Mouse (Mus musculus): Measurements from ENCODE around the gene Slc12a9. TPM values are rescaled to one million over a fixed set of nuclear protein-coding genes. Genes with fewer than 3 reads are reported as not detected.

Gene Slc12a9
- polyA plus RNA-seq, 1 experiment from 2014 or later = 16.0 TPM

DNA sequence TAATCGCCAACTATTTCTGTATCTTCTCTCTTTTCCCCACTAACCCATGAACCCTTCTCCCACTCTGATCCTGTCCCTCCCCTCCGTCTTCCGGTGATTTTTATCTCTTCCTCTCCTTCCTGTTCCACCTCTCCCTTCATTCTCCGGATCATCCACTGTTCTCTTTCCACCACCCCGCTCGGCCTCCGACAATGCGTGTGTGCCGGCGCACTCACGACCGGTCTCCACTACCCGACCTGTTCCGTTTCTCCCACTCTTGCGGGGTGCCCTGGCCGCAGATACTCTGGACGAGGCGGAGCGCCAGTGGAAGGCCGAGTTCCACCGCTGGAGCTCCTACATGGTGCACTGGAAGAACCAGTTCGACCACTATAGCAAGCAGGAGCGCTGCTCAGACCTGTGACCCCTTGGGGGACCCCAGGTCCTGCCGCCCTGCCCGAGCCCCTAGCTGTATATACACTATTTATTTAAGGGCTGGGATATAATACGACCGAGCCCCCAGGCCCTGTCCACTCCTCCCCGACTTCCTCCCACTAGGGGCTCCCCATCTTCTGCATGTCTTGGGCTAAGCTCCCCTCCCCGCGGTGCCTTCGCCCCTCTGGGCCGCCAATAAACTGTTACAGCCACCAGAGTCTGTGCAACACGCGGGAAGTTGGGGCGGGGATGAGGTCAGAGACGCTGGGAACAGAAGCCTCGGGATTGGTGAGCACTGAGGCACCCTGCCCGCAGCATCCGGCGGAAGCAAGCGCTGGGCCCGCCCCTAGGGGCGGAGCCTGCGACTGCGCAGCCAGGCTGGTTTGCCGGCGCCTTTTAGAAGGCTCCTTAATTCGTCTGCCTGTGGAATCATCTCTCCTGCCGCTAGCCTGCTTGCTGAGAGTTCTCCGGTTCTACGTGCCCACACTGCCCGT lies 39.3 kb downstream of the Slc12a9 start, which contains the start of gene Ufsp1:
Ufsp1 (plus strand) TSS at position 791 of the 905 bp plus-strand sequence.
- Histone ChIP-seq H3K4me2 (replicated peaks) (peak within 1 kb of the TSS; percentile 99), H3K27me3 (peaks cover 37% of the 10 kb centered on the region), H3K9ac (peak within 1 kb of the TSS; percentile 78), H3K9me3 (no peaks in the 10 kb centered on the region), H3K27ac (peak within 1 kb of the TSS; percentile 89), H3K4me1 (peaks cover 20% of the 10 kb centered on the region), H3K4me3 (peak within 1 kb of the TSS; percentile 44), H3K36me3 (peaks cover 41% of the 10 kb centered on the region)
- under 1% methylated on average over 52 of the region's 52 CpGs for WGBS
- peak; percentile 92 for ATAC-seq (ENCODE audit: insufficient number of reproducible peaks, insufficient read depth, low FRiP score, low TSS enrichment)

DNA sequence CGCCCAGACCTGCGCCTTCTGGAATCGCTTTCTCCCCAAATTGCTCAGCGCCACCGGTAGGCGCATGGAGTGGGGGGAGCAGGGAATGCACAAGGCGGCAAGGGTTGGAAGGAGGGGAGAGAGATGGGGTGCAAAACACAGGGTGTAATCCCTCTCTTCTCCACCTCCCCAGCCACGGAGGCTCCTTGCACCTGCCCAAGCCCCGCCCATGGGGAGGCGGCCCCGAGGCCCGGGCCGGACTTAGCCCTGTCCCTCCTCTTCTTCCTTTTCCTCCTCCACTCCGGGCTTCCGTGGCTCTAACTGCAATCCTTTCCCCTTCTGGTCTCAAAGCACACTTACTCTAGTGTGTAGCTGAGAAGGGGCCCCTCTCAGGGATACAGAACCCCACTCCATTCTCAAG lies 40.1 kb downstream of the Slc12a9 start:
- H3K27ac ChIP-seq = peak overlapping the region; percentile 89; the same call in 1 of the 2 replicates
- peaks cover 45% of the 10 kb centered on the region for H3K27me3 ChIP-seq
- peak overlapping the region; percentile 48 for H3K9ac ChIP-seq
- no peaks in the 10 kb centered on the region for H3K9me3 ChIP-seq
- H3K36me3 ChIP-seq = peaks cover 33% of the 10 kb centered on the region
- H3K4me1 ChIP-seq = peaks cover 28% of the 10 kb centered on the region
- H3K4me3 ChIP-seq = peak overlapping the region; percentile 44
- ATAC-seq (ENCODE audit: insufficient number of reproducible peaks, insufficient read depth, low FRiP score, low TSS enrichment) = no peak
- peak overlapping the region; percentile 99 for H3K4me2 ChIP-seq (replicated peaks)
- WGBS = under 1% methylated on average over 14 of the region's 15 CpGs

DNA sequence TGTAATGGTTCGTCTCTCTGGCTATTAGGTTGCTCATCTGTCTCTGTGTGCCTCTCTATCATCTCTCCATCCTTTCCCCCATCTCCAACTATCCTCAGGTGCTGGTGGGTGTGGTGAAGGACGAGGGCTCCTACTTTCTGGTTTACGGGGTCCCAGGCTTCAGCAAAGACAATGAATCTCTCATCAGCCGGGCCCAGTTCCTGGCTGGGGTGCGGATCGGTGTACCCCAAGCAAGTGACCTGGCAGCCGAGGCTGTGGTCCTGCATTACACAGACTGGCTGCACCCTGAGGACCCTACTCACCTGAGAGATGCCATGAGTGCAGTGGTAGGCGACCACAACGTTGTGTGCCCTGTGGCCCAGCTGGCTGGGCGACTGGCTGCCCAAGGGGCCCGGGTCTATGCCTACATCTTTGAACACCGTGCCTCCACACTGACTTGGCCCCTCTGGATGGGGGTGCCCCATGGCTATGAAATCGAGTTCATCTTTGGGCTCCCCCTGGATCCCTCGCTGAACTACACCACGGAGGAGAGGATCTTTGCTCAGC lies 41.9 kb downstream of the Slc12a9 start:
- ATAC-seq (ENCODE audit: insufficient number of reproducible peaks, insufficient read depth, low FRiP score, low TSS enrichment) = no peak
- H3K27ac ChIP-seq = no peak overlapping the region
- H3K9me3 ChIP-seq = no peaks in the 10 kb centered on the region
- peaks cover 43% of the 10 kb centered on the region for H3K4me1 ChIP-seq
- peaks cover 60% of the 10 kb centered on the region for H3K27me3 ChIP-seq
- 76% methylated on average over 15 of the region's 15 CpGs for WGBS
- H3K4me2 ChIP-seq (replicated peaks) = no peak overlapping the region
- no peak overlapping the region for H3K4me3 ChIP-seq
- H3K36me3 ChIP-seq = peaks cover 14% of the 10 kb centered on the region
- H3K9ac ChIP-seq = no peak overlapping the region; the same call in 1 of the 2 replicates

- Histone ChIP-seq H3K27me3 (peaks cover 60% of the 10 kb centered on the region), H3K4me1 (peaks cover 43% of the 10 kb centered on the region), H3K9me3 (no peaks in the 10 kb centered on the region), H3K4me3 (no peak overlapping the region), H3K36me3 (peaks cover 7% of the 10 kb centered on the region), H3K9ac (no peak overlapping the region), H3K4me2 (replicated peaks) (no peak overlapping the region), H3K27ac (no peak overlapping the region)
- 25% methylated on average over 15 of the region's 15 CpGs for WGBS
- no peak for ATAC-seq (ENCODE audit: insufficient number of reproducible peaks, insufficient read depth, low FRiP score, low TSS enrichment)
Measured at GRCm38 (mm10) chr5:137290677-137291076, 42.7 kb downstream of the Slc12a9 start.

GRCm38 (mm10) chr5:137289591-137290365 lies 43.6 kb downstream of the Slc12a9 start:
- Histone ChIP-seq H3K9me3 (no peaks in the 10 kb centered on the region), H3K4me2 (replicated peaks) (peak overlapping the region; percentile 84), H3K36me3 (no peaks in the 10 kb centered on the region), H3K4me1 (peaks cover 36% of the 10 kb centered on the region), H3K4me3 (no peak overlapping the region), H3K9ac (no peak overlapping the region), H3K27me3 (peaks cover 60% of the 10 kb centered on the region), H3K27ac (no peak overlapping the region)
- WGBS = 53% methylated on average over 13 of the region's 13 CpGs
- ATAC-seq (ENCODE audit: insufficient number of reproducible peaks, insufficient read depth, low FRiP score, low TSS enrichment) = no peak

DNA sequence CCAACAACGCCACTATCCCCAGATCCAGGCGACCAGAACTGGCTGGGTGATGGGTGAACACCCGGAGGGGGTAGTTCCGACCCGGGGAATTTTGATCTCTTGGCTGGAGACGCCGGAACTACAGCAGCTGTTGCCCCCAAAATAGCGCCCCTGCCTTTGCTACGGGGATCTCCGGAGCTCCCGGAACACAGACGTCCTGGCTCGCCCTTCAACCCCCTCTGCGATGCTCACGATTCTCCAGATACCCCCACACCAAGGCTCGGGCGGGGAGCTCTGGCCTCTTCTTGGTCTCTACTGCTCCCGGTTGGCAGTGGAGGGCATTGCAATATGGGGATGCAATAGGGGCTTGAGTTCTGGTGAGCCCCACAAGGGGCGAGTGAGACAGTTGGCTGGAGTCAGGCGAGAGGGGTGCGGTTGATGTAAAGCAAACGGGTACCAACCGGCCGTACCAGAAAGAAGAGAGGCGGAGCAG lies 44.4 kb downstream of the Slc12a9 start:
- H3K4me3 ChIP-seq = peak overlapping the region; percentile 41
- H3K27me3 ChIP-seq = peaks cover 60% of the 10 kb centered on the region
- H3K4me1 ChIP-seq = peaks cover 34% of the 10 kb centered on the region
- no peaks in the 10 kb centered on the region for H3K9me3 ChIP-seq
- H3K36me3 ChIP-seq = no peaks in the 10 kb centered on the region
- ATAC-seq (ENCODE audit: insufficient number of reproducible peaks, insufficient read depth, low FRiP score, low TSS enrichment) = no peak
- H3K9ac ChIP-seq = peak overlapping the region; percentile 36; the same call in 1 of the 2 replicates
- peak overlapping the region; percentile 84 for H3K4me2 ChIP-seq (replicated peaks)
- H3K27ac ChIP-seq = 0 out of 2 replicates have a peak overlapping the region, but pooled peaks have one; percentile 36
- 2% methylated on average over 25 of the region's 25 CpGs for WGBS

- H3K4me3 ChIP-seq = peak overlapping the region; percentile 41
- H3K4me2 ChIP-seq (replicated peaks) = peak overlapping the region; percentile 84
- H3K9ac ChIP-seq = peak overlapping the region; percentile 36
- WGBS = under 1% methylated on average over 46 of the region's 65 CpGs
- H3K27ac ChIP-seq = 0 out of 2 replicates have a peak overlapping the region, but pooled peaks have one; percentile 9
- peaks cover 31% of the 10 kb centered on the region for H3K4me1 ChIP-seq
- H3K36me3 ChIP-seq = no peaks in the 10 kb centered on the region
- ATAC-seq (ENCODE audit: insufficient number of reproducible peaks, insufficient read depth, low FRiP score, low TSS enrichment) = no peak
- peaks cover 60% of the 10 kb centered on the region for H3K27me3 ChIP-seq
- no peaks in the 10 kb centered on the region for H3K9me3 ChIP-seq
Measured at GRCm38 (mm10) chr5:137287953-137288743, 45.2 kb downstream of the Slc12a9 start.

DNA sequence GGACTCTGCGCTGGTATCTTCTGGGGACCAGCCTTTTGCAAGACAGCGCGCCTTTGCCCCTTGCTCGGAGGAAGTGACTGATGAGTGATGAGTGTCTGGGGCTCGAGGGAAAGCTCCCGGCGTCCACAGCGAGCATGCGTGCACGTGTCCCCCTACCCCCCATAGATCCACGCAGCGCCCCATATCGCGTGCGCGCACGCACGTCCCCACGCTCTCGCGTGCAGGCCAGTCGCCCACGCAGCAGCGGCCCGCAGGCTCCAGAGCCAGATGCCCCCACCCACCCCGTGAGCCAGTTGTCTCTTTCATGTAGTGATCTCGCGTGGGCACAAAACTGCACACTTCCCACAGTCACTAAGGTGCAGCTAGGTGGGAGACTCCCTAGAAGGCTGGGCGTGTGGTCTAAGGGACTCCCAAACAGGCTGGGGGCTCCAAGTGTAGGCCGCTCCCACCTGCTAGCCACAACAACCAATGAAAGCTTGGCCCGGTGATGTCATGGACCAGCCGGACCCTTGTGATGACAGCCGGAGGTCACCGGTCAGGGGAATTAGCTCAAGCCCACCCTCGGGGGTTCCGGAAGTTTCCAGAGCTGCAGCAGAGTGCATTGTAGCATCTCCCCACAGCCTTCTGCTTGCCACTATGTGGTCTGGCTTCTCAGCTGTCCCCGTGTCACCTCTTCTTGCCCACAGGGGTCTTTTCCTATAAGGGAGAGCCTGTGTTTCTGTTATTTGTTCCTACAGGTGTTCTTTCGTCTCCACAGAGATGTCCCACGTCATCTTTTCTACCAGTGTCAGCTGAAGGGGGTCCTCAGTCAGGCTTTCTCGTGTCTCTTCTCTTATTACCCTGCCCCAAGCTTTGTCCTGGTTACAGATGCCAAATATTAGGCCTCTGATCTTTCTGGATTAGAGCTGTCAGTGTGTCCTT lies 46.1 kb downstream of the Slc12a9 start, which contains the start of gene Ache:
Ache (plus strand) TSS at position 488 of the 921 bp plus-strand sequence.
- Histone ChIP-seq H3K9me3 (no peaks in the 10 kb centered on the region), H3K27me3 (peaks cover 55% of the 10 kb centered on the region), H3K36me3 (no peaks in the 10 kb centered on the region), H3K27ac (0 out of 2 replicates have a peak within 1 kb of the TSS, but pooled peaks have one; percentile 9), H3K9ac (peak within 1 kb of the TSS; percentile 42), H3K4me3 (peak within 1 kb of the TSS; percentile 41), H3K4me1 (peaks cover 25% of the 10 kb centered on the region), H3K4me2 (replicated peaks) (peak within 1 kb of the TSS; percentile 84)
- peak; percentile 41; the same call in 1 of the 2 replicates for ATAC-seq (ENCODE audit: insufficient number of reproducible peaks, insufficient read depth, low FRiP score, low TSS enrichment)
- WGBS = under 1% methylated on average over 40 of the region's 40 CpGs

- H3K4me2 ChIP-seq (replicated peaks) = peak overlapping the region; percentile 84
- under 1% methylated on average over 16 of the region's 16 CpGs for WGBS
- peak; percentile 30; the same call in 1 of the 2 replicates for ATAC-seq (ENCODE audit: insufficient number of reproducible peaks, insufficient read depth, low FRiP score, low TSS enrichment)
Measured at GRCm38 (mm10) chr5:137286655-137287031, 46.8 kb downstream of the Slc12a9 start.

DNA sequence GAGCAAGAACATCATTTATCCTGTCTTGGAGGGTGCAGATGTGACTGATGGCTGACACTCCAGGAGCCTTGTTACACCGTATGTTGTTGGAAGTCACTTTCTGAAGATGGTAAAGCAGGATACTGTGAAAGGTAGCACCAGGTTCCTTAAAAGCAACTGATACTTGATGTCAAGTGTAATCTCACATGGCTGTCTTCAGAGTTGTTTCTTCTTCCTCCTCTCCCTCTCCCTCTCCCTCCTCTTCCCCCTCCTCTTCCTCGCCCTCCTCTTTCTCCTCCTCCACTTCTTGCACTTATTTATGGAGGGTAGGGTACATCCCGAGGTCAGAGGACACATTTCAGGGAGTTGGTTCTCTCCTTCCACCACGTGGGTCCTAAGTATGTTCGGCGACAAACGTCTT lies 47.4 kb downstream of the Slc12a9 start:
- Histone ChIP-seq H3K4me1 (peaks cover 25% of the 10 kb centered on the region), H3K9ac (no peak overlapping the region), H3K27ac (no peak overlapping the region), H3K36me3 (no peaks in the 10 kb centered on the region), H3K9me3 (no peaks in the 10 kb centered on the region), H3K27me3 (peaks cover 42% of the 10 kb centered on the region), H3K4me2 (replicated peaks) (no peak overlapping the region), H3K4me3 (no peak overlapping the region)
- 39% methylated on average over 7 of the region's 7 CpGs for WGBS
- no peak for ATAC-seq (ENCODE audit: insufficient number of reproducible peaks, insufficient read depth, low FRiP score, low TSS enrichment)

More at GRCm38 (mm10) chr5:137286655-137287031, 46.8 kb downstream of the Slc12a9 start:
- H3K4me1 ChIP-seq = peaks cover 25% of the 10 kb centered on the region
- H3K36me3 ChIP-seq = no peaks in the 10 kb centered on the region
- H3K9me3 ChIP-seq = no peaks in the 10 kb centered on the region
- H3K9ac ChIP-seq = peak overlapping the region; percentile 42; the same call in 1 of the 2 replicates
- peak overlapping the region; percentile 41 for H3K4me3 ChIP-seq
- no peak overlapping the region for H3K27ac ChIP-seq
- peaks cover 49% of the 10 kb centered on the region for H3K27me3 ChIP-seq

Data from embryonic facial prominence, embryonic 12.5 days (tissue).